Mouse (Mus musculus): ENCODE data around the gene Arg2.

Arg2 gene

GRCm38 (mm10) chr12:79130299-79131177, at the start of gene Arg2:
Arg2 (plus strand) TSS chr12:79130777.
- peak; percentile 85 for DNase-seq

DNA sequence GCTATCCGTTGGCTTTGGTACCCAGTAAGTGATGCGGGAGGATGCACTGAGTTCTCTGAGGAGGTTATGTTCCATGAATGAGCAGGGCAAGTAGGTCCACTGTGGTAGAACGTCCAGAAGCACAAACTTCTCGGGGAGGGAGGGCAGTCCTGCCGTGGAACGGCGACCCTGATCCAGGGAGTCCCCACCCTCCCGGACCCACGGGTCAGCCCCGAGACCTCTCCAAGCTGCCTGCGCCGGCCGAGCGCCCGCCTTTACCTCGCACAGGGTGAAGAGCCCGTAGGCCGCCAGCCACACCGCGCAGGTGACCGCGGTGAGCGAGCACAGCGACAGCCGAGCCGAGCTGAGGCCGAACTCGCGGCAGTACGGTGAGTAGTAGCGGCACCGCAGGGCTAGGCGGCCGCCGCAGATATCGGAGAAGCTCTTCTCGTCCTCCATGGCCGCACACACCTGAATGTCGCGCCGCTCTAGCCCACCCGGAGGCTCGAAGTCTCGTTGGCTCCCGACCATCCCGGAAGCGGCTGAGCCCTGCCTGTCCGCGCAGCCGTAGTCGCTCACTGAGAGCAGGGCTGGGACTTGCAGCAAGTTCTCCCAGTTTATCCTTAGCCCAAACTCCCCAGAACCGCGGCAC, 41.3 kb upstream of the Arg2 start, which contains the start of gene Pigh:
Gene Pigh (minus strand): TSS at position 470 of the 631 bp plus-strand sequence.
- DNase-seq = peak; percentile 95

DNA sequence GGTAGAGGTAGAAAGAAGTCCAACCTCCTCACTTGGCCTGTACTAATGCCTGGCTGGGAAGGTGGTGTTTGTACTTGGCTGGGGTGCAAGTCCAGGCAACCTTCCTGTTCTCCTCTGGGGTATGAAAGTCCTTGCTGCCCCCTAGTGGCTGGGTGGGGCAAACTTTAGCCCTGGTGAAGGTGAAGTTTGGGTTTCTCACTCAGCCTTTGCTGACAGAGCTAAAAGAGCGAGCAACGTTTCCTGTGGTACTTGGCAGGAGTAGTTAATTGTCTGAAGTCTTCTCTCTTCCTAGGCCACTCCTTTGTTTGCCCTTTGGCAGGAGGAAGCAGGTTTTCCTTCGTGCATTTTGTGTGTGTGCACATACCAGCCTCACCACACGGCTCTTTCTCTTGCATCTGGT, 38.0 kb upstream of the Arg2 start:
- peak; percentile 14 for DNase-seq

DNA sequence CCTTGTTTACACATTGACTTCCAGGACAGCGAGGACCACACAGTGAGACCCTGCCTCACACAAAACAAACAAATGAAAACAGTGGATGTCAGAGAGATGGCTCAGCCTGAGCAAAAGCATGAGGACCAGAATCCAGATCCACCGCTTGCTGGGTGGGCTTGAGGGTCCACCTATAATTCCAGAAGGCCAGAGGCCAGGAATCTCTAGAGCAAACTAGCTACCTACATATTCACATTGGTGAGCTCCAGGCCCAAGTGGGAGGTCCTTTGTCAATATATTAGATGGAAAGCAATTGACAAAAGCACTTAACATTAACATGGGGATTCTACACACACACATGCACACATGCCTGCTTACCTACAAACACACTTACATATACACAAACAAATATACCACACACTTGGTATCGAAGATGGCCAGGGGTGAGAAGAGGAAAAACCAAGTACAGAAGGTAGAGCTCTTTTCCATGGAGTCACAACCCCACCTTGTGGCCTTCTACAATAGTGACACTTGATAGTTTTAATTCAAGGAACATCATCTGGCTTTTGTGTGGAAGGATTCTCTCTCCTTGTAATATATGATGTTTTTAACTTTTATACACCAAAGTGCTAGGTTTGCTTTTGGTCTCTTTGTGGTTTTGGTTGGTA, 33.3 kb upstream of the Arg2 start:
- peak; percentile 56 for DNase-seq

DNA sequence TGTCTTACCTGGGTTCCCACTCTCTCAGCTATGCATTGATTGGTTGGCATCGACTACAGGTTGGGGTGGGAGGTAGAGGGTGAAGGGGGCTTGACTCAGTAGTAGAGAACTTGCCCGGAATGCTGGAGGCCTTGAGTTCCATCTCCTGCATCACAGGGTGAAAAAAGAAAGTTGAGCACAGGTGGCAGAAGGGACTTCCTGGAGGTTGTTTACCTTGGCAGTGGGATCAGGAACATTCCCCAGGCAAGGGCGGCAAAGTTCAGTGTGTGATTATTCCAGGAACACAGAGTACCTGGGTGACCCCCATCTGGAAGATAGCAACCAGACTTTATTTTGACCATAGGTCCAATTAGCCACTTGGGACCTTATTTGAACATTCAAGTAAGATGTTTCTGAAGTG, 26.8 kb upstream of the Arg2 start:
- DNase-seq = no peak

DNA sequence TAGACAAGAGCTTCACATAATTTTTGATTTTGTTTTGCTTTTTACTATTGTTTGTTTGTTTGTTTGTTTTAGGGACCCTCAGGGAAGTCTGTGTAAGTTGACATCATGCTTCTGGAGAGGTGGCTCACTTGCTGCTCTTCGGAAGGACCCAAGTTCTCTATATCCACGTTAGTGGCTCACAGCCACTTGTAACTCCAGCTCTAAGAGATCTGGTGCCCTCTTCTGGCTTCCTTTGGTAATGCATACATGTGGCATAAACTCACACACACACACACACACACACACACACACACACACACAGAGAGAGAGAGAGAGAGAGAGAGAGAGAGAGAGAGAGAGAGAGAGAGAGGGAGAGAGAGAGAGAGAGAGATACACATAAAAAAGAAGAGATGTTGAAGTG, 26.0 kb upstream of the Arg2 start:
- DNase-seq = no peak

- no peak for DNase-seq
Observed at GRCm38 (mm10) chr12:79105312-79105711, 25.3 kb upstream of the Arg2 start.

- no peak for DNase-seq
Observed at GRCm38 (mm10) chr12:79118991-79119390, 11.6 kb upstream of the Arg2 start.

DNA sequence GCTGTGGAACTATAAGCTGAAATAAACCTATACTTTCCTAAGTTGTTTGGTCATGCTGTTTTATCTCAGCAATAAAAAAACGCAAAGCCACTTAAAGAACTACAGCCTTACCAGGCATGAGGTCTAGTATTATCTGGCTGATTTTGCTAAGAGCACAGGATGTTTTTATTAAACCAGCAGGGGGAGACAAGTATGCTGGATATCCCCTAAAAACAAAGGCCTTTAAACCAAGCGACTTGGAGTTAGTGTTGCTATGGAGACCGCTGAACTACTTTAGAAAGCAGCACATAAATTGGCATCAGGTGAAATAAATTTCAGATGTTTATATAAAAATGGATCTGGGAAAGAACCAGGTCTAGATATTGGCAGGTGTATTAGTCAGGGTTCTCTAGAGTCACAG, 7.8 kb upstream of the Arg2 start:
- peak; percentile 60 for DNase-seq

- DNase-seq = peak; percentile 16
Observed at GRCm38 (mm10) chr12:79131178-79131675, 650 bp downstream of the Arg2 start.

DNA sequence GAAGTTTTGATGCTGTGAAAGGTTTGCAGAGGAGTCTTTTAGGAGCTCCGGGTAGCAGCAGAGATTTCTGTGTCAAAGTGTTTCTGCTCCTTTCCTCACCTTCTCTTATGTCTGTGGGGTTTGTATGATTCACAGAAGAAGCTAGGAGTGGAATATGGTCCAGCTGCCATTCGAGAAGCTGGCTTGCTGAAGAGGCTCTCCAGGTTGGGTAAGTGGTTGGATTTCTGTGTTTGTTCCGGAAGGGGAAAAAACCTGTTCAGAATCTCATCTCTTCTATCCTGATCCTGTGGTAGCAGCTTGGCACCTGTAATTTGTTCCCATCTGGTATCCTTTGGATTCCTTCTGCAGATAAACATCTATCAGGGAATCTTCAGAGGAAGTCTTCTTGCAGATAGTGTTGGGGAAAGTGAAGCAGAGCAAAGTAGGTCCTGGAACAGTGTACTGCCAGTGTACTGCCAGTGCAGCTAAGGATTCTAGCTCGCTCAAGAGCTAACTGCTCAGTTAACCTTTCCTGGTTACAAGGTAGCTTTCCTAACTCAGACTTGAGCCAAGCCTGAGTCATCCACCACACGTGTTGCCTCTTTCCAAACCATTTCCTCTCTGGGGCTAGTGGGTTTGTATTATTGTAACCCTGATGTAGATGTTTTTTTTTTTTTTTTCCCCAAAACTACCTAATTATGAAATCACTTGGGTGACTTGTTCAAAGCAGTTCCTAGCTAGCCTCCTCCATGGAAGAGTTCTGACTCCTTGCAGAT, 1.3 kb downstream of the Arg2 start:
- DNase-seq = no peak

DNA sequence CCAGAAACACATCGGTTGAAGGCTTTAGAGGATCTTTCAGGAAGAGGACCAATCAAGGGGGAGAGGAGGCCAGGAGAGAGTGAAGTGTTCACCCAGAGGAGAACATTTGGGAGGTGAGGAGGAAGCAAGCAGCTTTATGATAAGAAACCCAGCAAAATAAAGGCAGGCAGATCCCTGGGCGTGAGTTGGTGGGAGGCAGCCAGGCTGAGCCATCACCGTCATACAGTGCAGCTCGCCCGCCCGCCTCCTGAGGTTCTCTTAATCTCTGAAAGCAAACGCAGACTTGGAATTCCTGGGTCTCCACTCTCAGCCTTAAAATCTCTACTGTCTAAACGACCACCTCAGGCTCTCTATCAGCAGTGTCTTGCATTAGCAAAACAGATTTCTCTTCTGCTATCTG, 4.1 kb downstream of the Arg2 start:
- DNase-seq = no peak

DNA sequence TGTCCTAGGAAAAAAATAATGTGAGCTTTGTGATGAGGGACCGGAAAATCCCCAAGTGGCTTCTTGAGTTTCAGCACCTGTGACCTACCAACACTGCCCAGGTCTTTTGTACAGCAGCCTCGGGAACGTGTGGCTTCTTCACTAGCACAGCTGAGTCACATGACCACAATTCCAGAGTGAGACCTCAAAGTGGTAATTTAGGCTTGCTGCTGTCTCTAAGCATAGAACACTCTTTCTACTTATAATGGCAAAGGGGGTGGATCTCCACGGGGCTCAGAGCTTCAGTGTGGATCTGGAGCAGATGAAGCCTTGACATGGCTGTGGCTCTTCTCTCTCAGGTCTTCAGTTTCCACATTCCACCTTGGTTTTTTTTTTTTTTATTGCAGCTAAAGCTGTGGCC, 4.5 kb downstream of the Arg2 start:
- no peak for DNase-seq

- DNase-seq = no peak
Observed at GRCm38 (mm10) chr12:79136949-79137348, 6.4 kb downstream of the Arg2 start.

GRCm38 (mm10) chr12:79138999-79139398, 8.4 kb downstream of the Arg2 start:
- DNase-seq = no peak

DNA sequence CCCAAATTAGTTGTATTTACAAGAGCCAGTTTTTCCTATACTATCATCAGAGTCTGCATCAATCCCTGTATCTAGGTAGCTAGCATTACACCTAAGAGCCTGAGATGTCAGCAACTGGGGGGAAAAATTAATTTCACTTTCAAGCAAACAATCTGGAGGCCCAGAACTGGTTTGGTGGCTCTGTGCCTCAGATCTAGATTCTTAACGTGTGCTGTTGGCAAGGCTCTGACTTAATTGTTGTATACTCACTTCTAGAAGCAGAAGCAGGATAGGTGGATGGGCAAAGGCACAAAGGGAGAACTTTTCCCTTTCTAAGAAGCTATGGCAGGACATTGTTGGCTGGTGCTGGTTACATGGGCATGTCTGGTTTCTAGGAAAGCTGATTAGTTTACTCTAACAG, 8.8 kb downstream of the Arg2 start:
- no peak for DNase-seq

DNA sequence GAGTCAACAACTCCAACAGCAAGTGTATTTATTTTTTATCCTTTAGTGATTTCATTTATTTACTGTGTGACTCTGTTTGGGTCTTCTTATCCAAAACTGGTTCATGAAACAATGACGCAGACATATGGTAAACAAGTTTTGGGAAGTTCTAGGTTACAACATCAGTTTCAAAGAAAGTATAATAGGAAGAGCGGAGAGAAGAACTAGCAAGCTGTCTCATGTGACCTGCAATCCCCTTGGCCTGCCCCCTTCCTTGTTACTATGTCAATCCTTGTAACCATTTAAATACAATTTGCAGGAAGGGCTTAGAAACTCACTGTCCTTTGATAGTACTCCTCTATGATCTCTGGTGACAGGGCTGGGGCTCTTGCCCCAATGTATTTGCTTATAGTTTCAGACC, 10.2 kb downstream of the Arg2 start:
- no peak for DNase-seq

DNA sequence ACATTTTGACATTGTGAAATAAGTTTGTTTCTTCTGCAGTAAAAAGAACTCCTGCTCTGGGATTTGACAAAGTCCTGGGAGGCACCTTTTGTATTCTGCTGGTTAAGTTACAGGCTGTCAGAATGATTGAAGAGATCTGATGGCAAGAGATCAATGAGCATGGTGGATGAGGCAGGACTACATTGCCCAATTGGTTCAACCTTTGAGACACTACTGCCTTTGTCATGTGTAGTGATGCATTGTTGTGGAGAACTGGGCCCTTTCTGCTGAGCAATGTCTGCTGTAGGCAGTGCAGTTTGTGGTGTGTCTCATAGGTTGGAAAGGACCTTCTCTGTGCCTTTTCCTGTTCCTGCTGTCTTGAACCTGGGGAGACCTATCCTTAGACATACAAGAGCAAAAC, 10.8 kb downstream of the Arg2 start:
- no peak for DNase-seq

- no peak for DNase-seq
Observed at GRCm38 (mm10) chr12:79149653-79150052, 19.1 kb downstream of the Arg2 start.

DNA sequence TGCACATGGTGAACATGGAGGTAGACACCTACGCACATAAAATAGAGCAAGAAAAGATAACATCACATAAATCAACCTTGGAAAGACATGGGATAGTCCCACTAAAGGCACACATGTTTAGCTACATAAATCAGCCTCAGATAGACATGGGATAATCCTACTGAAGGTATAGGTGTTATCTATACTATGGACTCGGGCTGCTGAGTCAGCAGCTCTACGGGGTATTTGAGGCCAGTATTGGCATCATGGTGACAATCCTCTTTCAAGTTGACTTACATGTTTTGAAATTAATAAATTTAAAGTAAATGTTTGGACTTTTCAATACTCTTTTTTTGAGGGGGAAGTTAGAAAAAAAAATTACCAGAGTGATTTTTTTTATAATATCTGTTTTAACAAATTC, 32.3 kb downstream of the Arg2 start:
- no peak for DNase-seq

- DNase-seq = no peak
Observed at GRCm38 (mm10) chr12:79169173-79169572, 38.6 kb downstream of the Arg2 start.

GRCm38 (mm10) chr12:79170421-79170820, 39.8 kb downstream of the Arg2 start:
- no peak for DNase-seq
